14 mouse cellular contexts compared by ENCODE assay signal in the genomic region with DNA sequence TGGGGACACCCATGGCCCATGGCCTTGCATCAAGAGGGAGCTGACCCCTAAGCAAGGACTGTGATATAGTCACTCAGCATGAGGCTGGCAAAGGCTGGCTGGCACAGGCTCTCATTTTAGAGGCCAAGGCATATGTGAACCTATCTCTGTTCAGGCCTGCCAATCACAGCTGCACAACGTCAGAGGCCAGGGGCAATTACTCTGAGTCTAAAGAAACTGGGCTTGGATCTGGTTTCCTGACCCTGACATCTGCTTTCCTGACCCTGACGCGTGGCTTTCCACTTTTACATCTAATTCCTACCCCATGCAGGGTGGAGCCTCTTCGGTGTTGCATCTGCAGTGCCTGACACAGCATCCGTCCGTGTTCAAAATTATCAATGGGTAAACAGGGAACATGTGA.
DNase-seq lines count a peak whose midpoint lies in the region; ATAC-seq and TF ChIP-seq lines count a peak whose summit lies in the region.
"Had no signal": no experiment of that assay in that cellular context is flagged by ENCODE, and none has a peak within 500 bp of the region (broad histone marks: within the 10 kb centered on the region; RNA-seq: fewer than 3 reads in every experiment).

No protein-coding gene starts in this region.

- H3K4me2 ChIP-seq in embryonic facial prominence, embryonic 11.5 days (ENCODE audit: low read depth, low read length), result no peak overlapping the region
- no peak overlapping the region for H3K4me2 ChIP-seq in limb, embryonic 12.5 days
- H3K4me2 ChIP-seq in liver, embryonic 11.5 days, result no peak overlapping the region
- H3K4me2 ChIP-seq: limb, embryonic 13.5 days; neural tube, embryonic 12.5 days had no signal

- DNase-seq in cerebellum, postnatal 10 days, result peak; percentile 74 to 84
- no peak for DNase-seq in cerebellum, adult 11 months
- no peak for DNase-seq in left cerebral cortex, adult 2 months (ENCODE audit: extremely low spot score in 1 of 2, low spot score in 2 of 2)
- no peak for DNase-seq in left cerebral cortex, postnatal 25 days (ENCODE audit: low spot score in 2 of 2)
- peak; percentile 22 for DNase-seq in embryonic facial prominence, embryonic 11.5 days (ENCODE audit: low spot score)
- DNase-seq in kidney, adult 8-10 months, result no peak
- no peak for DNase-seq in liver, embryonic 11.5 days (ENCODE audit: low spot score)
- DNase-seq: adrenal gland, adult 8-10 months; kidney, adult 11 months; lung, adult 18-20 months; retina, postnatal 1 day had no signal

- peak overlapping the region; percentile 77 for H3K27ac ChIP-seq in left cerebral cortex, adult 2 months
- H3K27ac ChIP-seq in embryonic facial prominence, embryonic 11.5 days (replicated peaks; ENCODE audit: low read depth, low read length), result no peak overlapping the region
- H3K27ac ChIP-seq in limb, embryonic 12.5 days, result no peak overlapping the region
- H3K27ac ChIP-seq in liver, embryonic 11.5 days (ENCODE audit: low read depth, low read length), result no peak overlapping the region
- H3K27ac ChIP-seq: limb, embryonic 13.5 days; neural tube, embryonic 12.5 days had no signal

- no peaks in the 10 kb centered on the region for H3K36me3 ChIP-seq in embryonic facial prominence, embryonic 11.5 days (replicated peaks; ENCODE audit: control insufficient read depth, insufficient read depth, low read depth, low read length)
- H3K36me3 ChIP-seq in limb, embryonic 12.5 days, result no peaks in the 10 kb centered on the region
- H3K36me3 ChIP-seq in liver, embryonic 11.5 days (ENCODE audit: control insufficient read depth, insufficient read depth, low read length), result no peaks in the 10 kb centered on the region
- H3K36me3 ChIP-seq: limb, embryonic 13.5 days; neural tube, embryonic 12.5 days had no signal

- no peaks in the 10 kb centered on the region for H3K9me3 ChIP-seq in embryonic facial prominence, embryonic 11.5 days (replicated peaks; ENCODE audit: control insufficient read depth, low read length)
- H3K9me3 ChIP-seq in limb, embryonic 12.5 days, result no peaks in the 10 kb centered on the region
- no peaks in the 10 kb centered on the region for H3K9me3 ChIP-seq in liver, embryonic 11.5 days (ENCODE audit: control insufficient read depth, low read length)
- H3K9me3 ChIP-seq: limb, embryonic 13.5 days; neural tube, embryonic 12.5 days had no signal

- no peak overlapping the region for H3K4me3 ChIP-seq in left cerebral cortex, adult 2 months
- H3K4me3 ChIP-seq in embryonic facial prominence, embryonic 11.5 days (ENCODE audit: low read depth, low read length), result no peak overlapping the region
- H3K4me3 ChIP-seq in limb, embryonic 12.5 days (replicated peaks), result no peak overlapping the region
- H3K4me3 ChIP-seq in liver, embryonic 11.5 days (ENCODE audit: low read depth, low read length), result no peak overlapping the region
- H3K4me3 ChIP-seq: limb, embryonic 13.5 days; neural tube, embryonic 12.5 days had no signal

- no peaks in the 10 kb centered on the region for H3K27me3 ChIP-seq in embryonic facial prominence, embryonic 11.5 days (ENCODE audit: control insufficient read depth, insufficient read depth, low read length)
- H3K27me3 ChIP-seq in limb, embryonic 12.5 days, result no peaks in the 10 kb centered on the region
- no peaks in the 10 kb centered on the region for H3K27me3 ChIP-seq in liver, embryonic 11.5 days (replicated peaks; ENCODE audit: control insufficient read depth, insufficient read depth, low read length)
- H3K27me3 ChIP-seq: limb, embryonic 13.5 days; neural tube, embryonic 12.5 days had no signal

- no peak overlapping the region for H3K9ac ChIP-seq in embryonic facial prominence, embryonic 11.5 days (replicated peaks; ENCODE audit: low read length)
- H3K9ac ChIP-seq in limb, embryonic 12.5 days (replicated peaks), result no peak overlapping the region
- no peak overlapping the region for H3K9ac ChIP-seq in liver, embryonic 11.5 days (ENCODE audit: low read depth, low read length)
- H3K9ac ChIP-seq: limb, embryonic 13.5 days; neural tube, embryonic 12.5 days had no signal

- H3K4me1 ChIP-seq in embryonic facial prominence, embryonic 11.5 days (ENCODE audit: control insufficient read depth, insufficient read depth, low read length), result no peaks in the 10 kb centered on the region
- no peaks in the 10 kb centered on the region for H3K4me1 ChIP-seq in limb, embryonic 12.5 days (replicated peaks)
- H3K4me1 ChIP-seq in liver, embryonic 11.5 days (replicated peaks; ENCODE audit: control insufficient read depth, insufficient read depth, low read length), result no peaks in the 10 kb centered on the region
- H3K4me1 ChIP-seq: limb, embryonic 13.5 days; neural tube, embryonic 12.5 days had no signal

- WGBS in embryonic facial prominence, embryonic 11.5 days, result 20% methylated on average over 6 of the region's 6 CpGs
- 25% methylated on average over 6 of the region's 6 CpGs for WGBS in limb, embryonic 12.5 days
- 56% methylated on average over 6 of the region's 6 CpGs for WGBS in liver, embryonic 11.5 days

- ATAC-seq in embryonic facial prominence, embryonic 11.5 days (replicated peaks; ENCODE audit: insufficient number of reproducible peaks, low FRiP score, low TSS enrichment, low read depth), result peak; percentile 37; the same call in 1 of the 2 replicates
- 0 out of 2 replicates have a peak, but pooled peaks have one; percentile 58 for ATAC-seq in limb, embryonic 12.5 days (ENCODE audit: insufficient number of reproducible peaks, insufficient read depth, low FRiP score, low TSS enrichment, low read depth)
- no peak for ATAC-seq in liver, embryonic 11.5 days (replicated peaks; ENCODE audit: low FRiP score)

- TF ChIP-seq CTCF in left cerebral cortex, adult 2 months (IDR thresholded peaks at IDR 0.05), result no peak

- intact Hi-C loops in left cerebral cortex, adult 2 months (cut with DNase I), result loop anchor here (5.0 kb wide), 2 partner anchors 142 to 1737 kb away; no protein-coding TSS in a partner anchor
- intact Hi-C loops in left cerebral cortex, postnatal 25 days (cut with DNase I), result loop anchor here (5.0 to 10.0 kb wide), 4 partner anchors 72 to 318 kb away; no protein-coding TSS in a partner anchor

Comparison
In these comparisons a context has a peak if more than half of its experiments do, and no peak if none do; other contexts are left out.
1. DNase-seq: peak in cerebellum, postnatal 10 days (2 of 2) and embryonic facial prominence, embryonic 11.5 days (single experiment); none in cerebellum, adult 11 months (single experiment), left cerebral cortex, adult 2 months (0 of 2), left cerebral cortex, postnatal 25 days (0 of 2), kidney, adult 8-10 months (0 of 2) and liver, embryonic 11.5 days (single experiment).